Comparison of ENCODE assay signal across 19 mouse cellular contexts in genomic region chrX:167344356-167344755, GRCm38 (mm10). TPM values are rescaled to one million over a fixed set of nuclear protein-coding genes. Genes with fewer than 3 reads are reported as not detected.
A peak's percentile ranks its signal among the peaks of the same experiment; 100 is the strongest.
DNase-seq lines count a peak whose midpoint lies in the region; ATAC-seq and TF ChIP-seq lines count a peak whose summit lies in the region.
"Had no signal": no experiment of that assay in that cellular context is flagged by ENCODE, and none has a peak within 500 bp of the region (broad histone marks: within the 10 kb centered on the region; RNA-seq: fewer than 3 reads in every experiment).

No protein-coding gene starts in this region.

- no peaks in the 10 kb centered on the region for H3K4me1 ChIP-seq in lung, embryonic 14.5 days (ENCODE audit: insufficient read depth)
- H3K4me1 ChIP-seq in kidney, embryonic 16.5 days (ENCODE audit: insufficient read depth, low read length), result no peaks in the 10 kb centered on the region
- H3K4me1 ChIP-seq: liver, embryonic 13.5 days; midbrain, embryonic 15.5 days had no signal

- no peaks in the 10 kb centered on the region for H3K9me3 ChIP-seq in lung, embryonic 14.5 days (ENCODE audit: low read depth, low read length)
- no peaks in the 10 kb centered on the region for H3K9me3 ChIP-seq in kidney, embryonic 16.5 days (ENCODE audit: low read length)
- H3K9me3 ChIP-seq: G1E; liver, embryonic 13.5 days; midbrain, embryonic 15.5 days had no signal

- WGBS in lung, embryonic 14.5 days, result 82% methylated on average over 1 of the region's 1 CpGs
- WGBS in kidney, embryonic 16.5 days, result 49% methylated on average over 1 of the region's 1 CpGs

- no peak for ATAC-seq in lung, embryonic 14.5 days (ENCODE audit: insufficient read depth)
- ATAC-seq in kidney, embryonic 16.5 days (ENCODE audit: low FRiP score, low TSS enrichment), result peak; percentile 61; the same call in 1 of the 2 replicates
- ATAC-seq in granulocyte monocyte progenitor cell, adult 5-6 weeks (replicated peaks; ENCODE audit: poor library complexity, severe bottlenecking), result no peak
- ATAC-seq: forebrain, embryonic 16.5 days; hindbrain, postnatal 0 days; midbrain, embryonic 15.5 days had no signal

- TF ChIP-seq CTCF in lung, embryonic 14.5 days (IDR thresholded peaks at IDR 0.05; ENCODE audit: low read depth), result no peak

- no peak overlapping the region for H3K9ac ChIP-seq in lung, embryonic 14.5 days
- H3K9ac ChIP-seq in kidney, embryonic 16.5 days (replicated peaks; ENCODE audit: low read length), result no peak overlapping the region
- H3K9ac ChIP-seq: liver, embryonic 13.5 days; midbrain, embryonic 15.5 days had no signal

- peak; percentile 3 for DNase-seq in lung, embryonic 14.5 days
- DNase-seq in lung, postnatal 14 days, result no peak
- peak; percentile 49 for DNase-seq in ZHBTc4 (ENCODE audit: low read depth, low spot score)
- peak; percentile 12 for DNase-seq in lung, postnatal 25 days (ENCODE audit: low spot score)
- no peak for DNase-seq in retina, embryonic 14.5 days (ENCODE audit: low spot score)
- no peak for DNase-seq in left cerebral cortex, adult 8-10 months (ENCODE audit: low spot score in 2 of 2)
- DNase-seq: adrenal gland, postnatal 36 days; cerebellum, adult 8-10 months; gastrocnemius, adult 2 months; heart, adult 11 months; heart, postnatal 4 days; liver, embryonic 13.5 days; thymus, postnatal 14 days had no signal

- peaks cover 3% of the 10 kb centered on the region; the same call in 1 of the 2 replicates for H3K27me3 ChIP-seq in lung, embryonic 14.5 days (ENCODE audit: insufficient read depth, low read length)
- peaks cover 11% of the 10 kb centered on the region; the same call in 1 of the 2 replicates for H3K27me3 ChIP-seq in kidney, embryonic 16.5 days (ENCODE audit: insufficient read depth, low read length)
- H3K27me3 ChIP-seq: liver, embryonic 13.5 days had no signal

- no peak overlapping the region for H3K4me3 ChIP-seq in lung, embryonic 14.5 days (ENCODE audit: low read depth, low read length)
- no peak overlapping the region for H3K4me3 ChIP-seq in kidney, embryonic 16.5 days (ENCODE audit: low read length)
- H3K4me3 ChIP-seq: gastrocnemius, adult 2 months; liver, embryonic 13.5 days; midbrain, embryonic 15.5 days had no signal

- no peak overlapping the region for H3K4me2 ChIP-seq in lung, embryonic 14.5 days
- H3K4me2 ChIP-seq in kidney, embryonic 16.5 days (replicated peaks; ENCODE audit: low read depth, low read length), result no peak overlapping the region
- H3K4me2 ChIP-seq: liver, embryonic 13.5 days; midbrain, embryonic 15.5 days had no signal

- H3K27ac ChIP-seq in lung, embryonic 14.5 days (ENCODE audit: low read depth), result no peak overlapping the region
- H3K27ac ChIP-seq in kidney, embryonic 16.5 days (ENCODE audit: low read length), result no peak overlapping the region
- H3K27ac ChIP-seq: gastrocnemius, adult 2 months; hindbrain, postnatal 0 days; liver, embryonic 13.5 days; midbrain, embryonic 15.5 days had no signal

- no peaks in the 10 kb centered on the region for H3K36me3 ChIP-seq in lung, embryonic 14.5 days (ENCODE audit: insufficient read depth)
- no peaks in the 10 kb centered on the region for H3K36me3 ChIP-seq in kidney, embryonic 16.5 days (ENCODE audit: insufficient read depth, low read length)
- H3K36me3 ChIP-seq: liver, embryonic 13.5 days; midbrain, embryonic 15.5 days had no signal

RNA-seq across cellular contexts. Expression of gene Tlr7, which starts 14.0 kb away (rescaled TPM):
- 0.59 and 0.62 TPM in 2 replicates for polyA plus RNA-seq in lung, embryonic 14.5 days (2014; fragmentation: Nextera tagmentation; extraction: Ambion mirVana)
- polyA plus RNA-seq in kidney, embryonic 16.5 days (2015; fragmentation: Nextera tagmentation; extraction: Ambion mirVana), result 0.37 and 0.65 TPM in 2 replicates
- total RNA-seq in left cerebral cortex, adult 8-10 months (2022), result 1 to 10 TPM; 1.8 to 8.8 (median 4.9) TPM
- 0.77 and 2.1 TPM in 2 replicates for total RNA-seq in granulocyte monocyte progenitor cell, adult 5-6 weeks (2014; fragmentation: Nextera tagmentation)
- 0.78 and 1.3 TPM in 2 replicates for total RNA-seq in granulocyte monocyte progenitor cell, adult 5-6 weeks (2017)
- total RNA-seq: G1E had no signal
- polyA plus RNA-seq: G1E had no signal

RNA-seq across cellular contexts. Expression of gene Prps2, which starts 38.2 kb away (rescaled TPM):
- polyA plus RNA-seq in lung, embryonic 14.5 days (2014; fragmentation: Nextera tagmentation; extraction: Ambion mirVana), result 27.9 and 31.8 TPM in 2 replicates
- polyA plus RNA-seq in kidney, embryonic 16.5 days (2015; fragmentation: Nextera tagmentation; extraction: Ambion mirVana), result 33.4 and 33.5 TPM in 2 replicates
- 10 to 100 TPM; 25.8 to 34.7 (median 27.9) TPM for total RNA-seq in left cerebral cortex, adult 8-10 months (2022)
- 41.3 and 47.2 TPM in 2 replicates for total RNA-seq in granulocyte monocyte progenitor cell, adult 5-6 weeks (2014; fragmentation: Nextera tagmentation)
- 47.4 and 49.3 TPM in 2 replicates for total RNA-seq in granulocyte monocyte progenitor cell, adult 5-6 weeks (2017)

Comparison
In these comparisons a context has a peak if more than half of its experiments do, and no peak if none do; other contexts are left out.
1. DNase-seq: peak in lung, embryonic 14.5 days (single experiment), ZHBTc4 (single experiment) and lung, postnatal 25 days (single experiment); none in lung, postnatal 14 days (single experiment), retina, embryonic 14.5 days (single experiment) and left cerebral cortex, adult 8-10 months (0 of 2).